Comparison of ENCODE assay signal across 8 mouse cellular contexts in the genomic region with DNA sequence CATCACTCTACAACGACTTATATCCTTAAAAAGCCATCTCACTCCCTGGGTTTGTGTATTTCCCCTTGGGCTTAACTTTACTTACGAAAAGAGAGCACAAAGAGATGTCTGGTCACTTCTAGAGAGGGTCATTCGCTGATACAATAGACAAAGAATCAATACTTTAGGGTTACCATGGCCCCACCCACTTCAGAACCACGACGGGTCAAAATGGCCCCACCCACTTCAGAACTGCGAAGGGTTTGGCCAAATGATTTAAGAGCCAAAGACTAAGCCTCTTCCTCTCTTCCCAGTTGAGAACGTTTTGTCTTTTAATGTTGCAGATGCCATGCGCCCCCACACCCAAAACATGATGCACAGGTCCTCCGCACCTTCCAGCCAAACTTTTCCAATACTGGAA.
DNase-seq lines count a peak whose midpoint lies in the region; ATAC-seq lines count a peak whose summit lies in the region.

No protein-coding gene starts in this region.

- H3K4me1 ChIP-seq in neural tube, embryonic 11.5 days (ENCODE audit: control insufficient read depth, insufficient read depth, low read length), result no peaks in the 10 kb centered on the region
- H3K4me1 ChIP-seq in forebrain, embryonic 12.5 days, result peaks cover 9% of the 10 kb centered on the region
- H3K4me1 ChIP-seq in limb, embryonic 10.5 days, result peaks cover 30% of the 10 kb centered on the region
- no peaks in the 10 kb centered on the region for H3K4me1 ChIP-seq in midbrain, embryonic 14.5 days (ENCODE audit: control insufficient read depth, insufficient read depth, low read length)

- no peak overlapping the region; the same call in 1 of the 2 replicates for H3K9ac ChIP-seq in neural tube, embryonic 11.5 days (ENCODE audit: low read length)
- H3K9ac ChIP-seq in forebrain, embryonic 12.5 days, result no peak overlapping the region
- H3K9ac ChIP-seq in midbrain, embryonic 14.5 days (replicated peaks; ENCODE audit: low read length), result no peak overlapping the region

- peak overlapping the region; percentile 54 for H3K4me2 ChIP-seq in neural tube, embryonic 11.5 days (ENCODE audit: low read depth)
- peak overlapping the region; percentile 54 for H3K4me2 ChIP-seq in forebrain, embryonic 12.5 days
- H3K4me2 ChIP-seq in midbrain, embryonic 14.5 days (ENCODE audit: low read length), result peak overlapping the region; percentile 64

- peaks cover 3% of the 10 kb centered on the region for H3K27me3 ChIP-seq in neural tube, embryonic 11.5 days (ENCODE audit: control insufficient read depth, insufficient read depth, low read length)
- peaks cover 8% of the 10 kb centered on the region; the same call in 1 of the 2 replicates for H3K27me3 ChIP-seq in forebrain, embryonic 12.5 days
- H3K27me3 ChIP-seq in limb, embryonic 10.5 days (ENCODE audit: low read depth, poor library complexity, severe bottlenecking), result peaks cover 41% of the 10 kb centered on the region
- no peaks in the 10 kb centered on the region for H3K27me3 ChIP-seq in midbrain, embryonic 14.5 days (ENCODE audit: control insufficient read depth, insufficient read depth, low read length)

- H3K4me3 ChIP-seq in neural tube, embryonic 11.5 days (ENCODE audit: low read depth, low read length), result peak overlapping the region; percentile 49
- peak overlapping the region; percentile 55 for H3K4me3 ChIP-seq in forebrain, embryonic 12.5 days (replicated peaks)
- peak overlapping the region; percentile 69 for H3K4me3 ChIP-seq in limb, embryonic 10.5 days
- H3K4me3 ChIP-seq in midbrain, embryonic 14.5 days (replicated peaks; ENCODE audit: low read depth, low read length), result peak overlapping the region; percentile 46; the same call in 1 of the 2 replicates

- H3K36me3 ChIP-seq in neural tube, embryonic 11.5 days (ENCODE audit: control insufficient read depth, insufficient read depth, low read length), result no peaks in the 10 kb centered on the region
- no peaks in the 10 kb centered on the region for H3K36me3 ChIP-seq in forebrain, embryonic 12.5 days (replicated peaks)
- H3K36me3 ChIP-seq in limb, embryonic 10.5 days, result peaks cover 14% of the 10 kb centered on the region
- no peaks in the 10 kb centered on the region for H3K36me3 ChIP-seq in midbrain, embryonic 14.5 days (ENCODE audit: control insufficient read depth, insufficient read depth, low read length)

- 12% methylated on average over 9 of the region's 9 CpGs for WGBS in neural tube, embryonic 11.5 days
- 11% methylated on average over 9 of the region's 9 CpGs for WGBS in forebrain, embryonic 12.5 days
- WGBS in limb, embryonic 10.5 days, result 9% methylated on average over 9 of the region's 9 CpGs
- WGBS in midbrain, embryonic 14.5 days, result 13% methylated on average over 9 of the region's 9 CpGs

- H3K9me3 ChIP-seq in neural tube, embryonic 11.5 days (ENCODE audit: control insufficient read depth, low read length), result no peaks in the 10 kb centered on the region
- no peaks in the 10 kb centered on the region for H3K9me3 ChIP-seq in forebrain, embryonic 12.5 days
- no peaks in the 10 kb centered on the region for H3K9me3 ChIP-seq in limb, embryonic 10.5 days (replicated peaks)
- H3K9me3 ChIP-seq in midbrain, embryonic 14.5 days (ENCODE audit: control insufficient read depth, low read length), result no peaks in the 10 kb centered on the region

- DNase-seq in neural tube, embryonic 11.5 days (ENCODE audit: low spot score), result no peak
- no peak for DNase-seq in neural tube, embryonic 10.5 days (ENCODE audit: extremely low spot score, low spot score)
- peak; percentile 41 for DNase-seq in limb, embryonic 10.5 days (ENCODE audit: low spot score)
- peak; percentile 9 for DNase-seq in midbrain, embryonic 14.5 days
- no peak for DNase-seq in layer of hippocampus, postnatal 25 days (ENCODE audit: extremely low spot score in 1 of 2, low spot score in 1 of 2)
- no peak for DNase-seq in left cerebral cortex, adult 8-10 months (ENCODE audit: low spot score in 2 of 2)
- DNase-seq in urinary bladder, postnatal 36 days (ENCODE audit: low spot score in 2 of 2), result no peak

- no peak for ATAC-seq in neural tube, embryonic 11.5 days (ENCODE audit: insufficient read depth, low FRiP score, low TSS enrichment)
- ATAC-seq in forebrain, embryonic 12.5 days (ENCODE audit: low FRiP score), result no peak
- no peak for ATAC-seq in midbrain, embryonic 14.5 days (ENCODE audit: low FRiP score, low TSS enrichment)

- no peak overlapping the region for H3K27ac ChIP-seq in neural tube, embryonic 11.5 days (ENCODE audit: low read depth, low read length)
- no peak overlapping the region for H3K27ac ChIP-seq in forebrain, embryonic 12.5 days
- peak overlapping the region; percentile 95 for H3K27ac ChIP-seq in limb, embryonic 10.5 days
- no peak overlapping the region for H3K27ac ChIP-seq in midbrain, embryonic 14.5 days (replicated peaks; ENCODE audit: low read depth, low read length)

Comparison
In these comparisons a context has a peak if more than half of its experiments do, and no peak if none do; other contexts are left out.
1. DNase-seq: peak in limb, embryonic 10.5 days (single experiment) and midbrain, embryonic 14.5 days (single experiment); none in neural tube, embryonic 11.5 days (single experiment), neural tube, embryonic 10.5 days (single experiment), layer of hippocampus, postnatal 25 days (0 of 2), left cerebral cortex, adult 8-10 months (0 of 2) and urinary bladder, postnatal 36 days (0 of 2).
2. Peak in every context shown above with its lines, with median percentiles within 50 percentile points of each other: H3K4me2 ChIP-seq and H3K4me3 ChIP-seq.